Mouse (Mus musculus) hindbrain, embryonic 10.5 days (tissue): ENCODE measurements around the gene Nudcd3. TPM values are rescaled to one million over a fixed set of nuclear protein-coding genes. Genes with fewer than 3 reads are reported as not detected.

Source experiments
- DNase-seq: peaks from one replicate; pipeline ENCODE4 v3.0.0-alpha.2; 2017; ENCODE audit warnings: low spot score
- H3K27ac ChIP-seq: fragments of 300-500 bp; sonication (generic); 2 replicates; pipeline ENCODE4 v1.5.1; 2016; ENCODE audit warnings: mild to moderate bottlenecking, moderate library complexity
- H3K27me3 ChIP-seq: fragments of 300-500 bp; sonication (generic); 2 replicates; pipeline ENCODE4 v1.6.1; 2016; ENCODE audit warnings: mild to moderate bottlenecking; ENCODE audit not compliant: poor library complexity, insufficient read depth, severe bottlenecking
- H3K36me3 ChIP-seq: fragments of 300-500 bp; sonication (generic); 2 replicates; pipeline ENCODE4 v1.6.1; 2016; ENCODE audit warnings: mild to moderate bottlenecking, moderate library complexity
- H3K4me1 ChIP-seq: fragments of 300-500 bp; sonication (generic); replicated peaks from 2 replicates; pipeline ENCODE4 v1.6.1; 2016; ENCODE audit warnings: mild to moderate bottlenecking
- H3K4me3 ChIP-seq: fragments of 300-500 bp; sonication (generic); 2 replicates; pipeline ENCODE4 v1.5.1; 2016; ENCODE audit warnings: mild to moderate bottlenecking, moderate library complexity
- H3K9me3 ChIP-seq: fragments of 300-500 bp; sonication (generic); 2 replicates; pipeline ENCODE4 v1.6.1; 2016; ENCODE audit warnings: mild to moderate bottlenecking, moderate library complexity
- WGBS: fragments of 180-500 bp; shearing (Covaris S2); methylation state at CpG from one replicate; pipeline ENCODE4 v1.1.7; 2016; 5-methylcytosine and 5-hydroxymethylcytosine counted together
- polyA plus RNA-seq: library from polyadenylated mRNA; unstranded; fragments of >200 nt; fragmentation: Nextera tagmentation; extraction: Ambion mirVana; gene quantifications from 2 replicates; pipeline ENCODE4 v1.2.1, GENCODE M21; 2016

Nudcd3 gene
- polyA plus RNA-seq, 1 experiment from 2014 or later, result 45.1 TPM

GRCm38 (mm10) chr11:6064215-6065045 lies 135.8 kb downstream of the Nudcd3 start:
- peaks cover 39% of the 10 kb centered on the region for H3K4me1 ChIP-seq
- no peak overlapping the region for H3K27ac ChIP-seq
- H3K27me3 ChIP-seq, result peaks cover 90% of the 10 kb centered on the region
- 5% methylated on average over 30 of the region's 30 CpGs for WGBS
- H3K9me3 ChIP-seq, result no peaks in the 10 kb centered on the region
- no peak for DNase-seq
- peak overlapping the region; percentile 60 for H3K4me3 ChIP-seq
- no peaks in the 10 kb centered on the region for H3K36me3 ChIP-seq

GRCm38 (mm10) chr11:6063501-6064214 lies 136.6 kb downstream of the Nudcd3 start:
- peak overlapping the region; percentile 60; the same call in 1 of the 2 replicates for H3K4me3 ChIP-seq
- H3K27ac ChIP-seq, result no peak overlapping the region
- H3K4me1 ChIP-seq, result peaks cover 39% of the 10 kb centered on the region
- H3K9me3 ChIP-seq, result no peaks in the 10 kb centered on the region
- DNase-seq, result no peak
- H3K36me3 ChIP-seq, result no peaks in the 10 kb centered on the region
- peaks cover 82% of the 10 kb centered on the region for H3K27me3 ChIP-seq
- WGBS, result 45% methylated on average over 17 of the region's 17 CpGs

DNA sequence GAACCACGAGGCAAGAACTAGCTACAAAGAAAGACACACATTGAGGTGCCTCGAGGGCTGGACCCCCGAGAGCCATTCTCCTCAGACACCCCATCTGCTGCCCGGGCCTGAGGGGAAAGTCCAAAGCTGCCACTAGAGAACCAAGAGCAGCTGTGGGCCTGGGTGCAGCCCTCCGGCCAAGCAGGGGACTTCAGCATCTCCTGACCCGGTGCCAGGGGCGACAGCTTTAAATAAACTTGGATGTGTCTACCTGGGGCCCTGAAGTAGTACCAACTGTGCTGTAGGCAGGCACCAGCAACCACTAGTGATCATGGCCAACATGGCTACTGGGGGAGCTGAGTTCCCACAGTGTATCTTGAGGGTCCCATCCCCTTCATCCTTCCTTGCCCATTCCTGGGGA lies 137.2 kb downstream of the Nudcd3 start:
- WGBS, result 89% methylated on average over 7 of the region's 7 CpGs
- peaks cover 76% of the 10 kb centered on the region for H3K27me3 ChIP-seq
- no peaks in the 10 kb centered on the region for H3K9me3 ChIP-seq
- H3K4me3 ChIP-seq, result no peak overlapping the region
- peaks cover 33% of the 10 kb centered on the region for H3K4me1 ChIP-seq
- DNase-seq, result no peak
- no peak overlapping the region for H3K27ac ChIP-seq
- no peaks in the 10 kb centered on the region for H3K36me3 ChIP-seq

DNA sequence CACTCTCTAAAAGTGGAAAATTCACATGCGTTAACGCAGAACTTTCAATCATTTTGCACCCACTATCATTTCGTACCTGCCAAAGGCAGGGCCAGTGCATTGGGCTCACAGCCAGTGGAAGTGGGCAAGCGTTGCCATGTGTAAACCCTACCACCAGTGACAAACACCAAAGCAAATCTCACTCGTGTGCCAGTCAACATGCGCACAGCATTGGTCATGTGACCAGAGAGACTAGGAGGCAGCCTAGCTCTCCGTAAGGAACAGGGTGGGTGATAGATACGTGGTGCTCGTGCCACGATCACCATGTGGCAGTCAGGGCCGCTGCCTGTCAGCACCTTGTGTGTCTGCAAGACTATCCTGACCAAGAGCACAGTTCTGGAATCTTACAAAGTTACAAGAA lies 137.9 kb downstream of the Nudcd3 start:
- Histone ChIP-seq H3K36me3 (no peaks in the 10 kb centered on the region), H3K4me3 (no peak overlapping the region), H3K27me3 (peaks cover 69% of the 10 kb centered on the region), H3K4me1 (peaks cover 30% of the 10 kb centered on the region), H3K27ac (no peak overlapping the region), H3K9me3 (no peaks in the 10 kb centered on the region)
- no peak for DNase-seq
- 92% methylated on average over 11 of the region's 11 CpGs for WGBS

- H3K27me3 ChIP-seq, result peaks cover 64% of the 10 kb centered on the region
- no peak overlapping the region for H3K27ac ChIP-seq
- no peaks in the 10 kb centered on the region for H3K9me3 ChIP-seq
- no peak overlapping the region for H3K4me3 ChIP-seq
- no peak for DNase-seq
- H3K4me1 ChIP-seq, result peaks cover 30% of the 10 kb centered on the region
- 78% methylated on average over 5 of the region's 5 CpGs for WGBS
- no peaks in the 10 kb centered on the region for H3K36me3 ChIP-seq
Observed at GRCm38 (mm10) chr11:6061891-6062290, 138.3 kb downstream of the Nudcd3 start.

DNA sequence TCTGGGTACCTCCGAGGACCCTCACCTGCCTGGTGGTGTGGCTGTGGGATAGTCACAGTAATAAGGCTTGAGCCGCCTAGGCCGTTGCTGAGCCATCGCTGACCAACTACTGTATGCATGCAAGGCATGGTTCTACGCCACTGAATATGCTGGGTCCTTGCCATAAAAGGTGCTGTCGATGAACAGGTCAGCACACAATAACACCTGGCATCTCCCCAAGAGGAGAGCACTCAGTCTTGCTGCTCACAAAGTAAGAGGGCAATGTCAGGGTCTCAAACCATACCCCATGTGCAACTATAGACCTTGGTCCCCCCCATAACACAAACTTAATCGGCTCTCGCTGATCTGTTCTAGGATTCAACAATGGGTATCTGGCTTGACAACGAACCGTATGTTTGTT lies 141.1 kb downstream of the Nudcd3 start:
- Histone ChIP-seq H3K36me3 (no peaks in the 10 kb centered on the region), H3K27me3 (peaks cover 37% of the 10 kb centered on the region), H3K27ac (no peak overlapping the region), H3K9me3 (no peaks in the 10 kb centered on the region), H3K4me1 (peaks cover 11% of the 10 kb centered on the region), H3K4me3 (no peak overlapping the region)
- WGBS, result 92% methylated on average over 10 of the region's 10 CpGs
- no peak for DNase-seq

Other genes with a start within 250 kb of the Nudcd3 start
- 53.4 and 54.5 TPM in 2 replicates for gene Ykt6, start 244.7 kb downstream of the Nudcd3 start, polyA plus RNA-seq
- gene Camk2b, start 134.1 kb downstream of the Nudcd3 start, polyA plus RNA-seq, result 1.8 and 3.6 TPM in 2 replicates
- gene A730071L15Rik, start 386 bp downstream of the Nudcd3 start, polyA plus RNA-seq, result 0.41 and 0.54 TPM in 2 replicates
- gene Npc1l1, start 29.7 kb upstream of the Nudcd3 start, polyA plus RNA-seq, result 0.04 TPM in 1 of 2 replicates, not detected in the other
- gene Ddx56, start 67.4 kb upstream of the Nudcd3 start, polyA plus RNA-seq, result 116 and 121 TPM in 2 replicates
- gene Tmed4, start 74.5 kb upstream of the Nudcd3 start, polyA plus RNA-seq, result 128 and 137 TPM in 2 replicates
- gene Ogdh, start 91.2 kb upstream of the Nudcd3 start, polyA plus RNA-seq, result 99.9 and 117 TPM in 2 replicates
- gene Zmiz2, start 188.7 kb upstream of the Nudcd3 start, polyA plus RNA-seq, result 15.6 and 19.0 TPM in 2 replicates
- gene Ppia, start 215.0 kb upstream of the Nudcd3 start, polyA plus RNA-seq, result 5,657 and 6,044 TPM in 2 replicates
- 881 and 962 TPM in 2 replicates for gene H2afv, start 244.0 kb upstream of the Nudcd3 start, polyA plus RNA-seq